26 mouse cellular contexts compared by ENCODE assay signal in the genomic region with DNA sequence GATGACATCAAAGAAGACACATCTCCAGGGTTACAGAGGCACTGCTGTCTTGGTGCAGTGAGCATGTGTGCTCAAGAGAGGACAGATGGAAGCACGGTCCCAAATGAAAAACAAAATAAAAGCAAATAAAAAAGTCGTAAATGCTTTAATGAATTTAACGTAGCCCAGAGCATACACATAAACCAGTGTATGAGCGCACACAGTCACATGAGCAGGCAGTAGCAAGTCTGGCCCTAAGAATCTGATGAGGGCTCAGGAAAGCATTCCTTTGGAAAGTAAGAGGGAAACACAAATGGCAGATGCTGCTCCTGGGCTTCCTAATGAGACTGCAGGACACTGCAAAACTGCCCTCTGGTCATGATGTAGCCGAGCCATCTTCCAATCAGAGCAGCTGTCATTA. TPM values are rescaled to one million over a fixed set of nuclear protein-coding genes. Genes with fewer than 3 reads are reported as not detected.
"Had no signal": no experiment of that assay in that cellular context is flagged by ENCODE, and none has a peak within 500 bp of the region (broad histone marks: within the 10 kb centered on the region; RNA-seq: fewer than 3 reads in every experiment).

No protein-coding gene starts in this region.

- H3K4me2 ChIP-seq: limb, embryonic 15.5 days; liver, embryonic 12.5 days; lung, embryonic 14.5 days; midbrain, embryonic 12.5 days had no signal

- H3K27me3 ChIP-seq: limb, embryonic 15.5 days; liver, embryonic 12.5 days; midbrain, embryonic 12.5 days had no signal

- H3K27ac ChIP-seq: hindbrain, postnatal 0 days; kidney, postnatal 0 days; limb, embryonic 15.5 days; liver, embryonic 12.5 days; midbrain, embryonic 12.5 days; stomach, postnatal 0 days had no signal

- H3K9me3 ChIP-seq: limb, embryonic 15.5 days; liver, embryonic 12.5 days; midbrain, embryonic 12.5 days had no signal

- H3K9ac ChIP-seq: limb, embryonic 15.5 days; liver, embryonic 12.5 days; lung, embryonic 14.5 days; midbrain, embryonic 12.5 days had no signal

- H3K4me1 ChIP-seq: liver, embryonic 12.5 days had no signal

- H3K4me3 ChIP-seq: limb, embryonic 15.5 days; liver, embryonic 12.5 days; midbrain, embryonic 12.5 days had no signal

- DNase-seq: kidney, adult 11 months; kidney, adult 9 months; kidney, postnatal 36 days; layer of hippocampus, postnatal 36 days; lung, embryonic 14.5 days; lung, postnatal 10 days; lung, postnatal 4 days; right cerebral cortex, adult 18-20 months; right cerebral cortex, postnatal 25 days; thymus, adult 18-20 months; thymus, postnatal 25 days had no signal

- ATAC-seq: hindbrain, postnatal 0 days; liver, embryonic 12.5 days had no signal

RNA-seq across cellular contexts. Expression of gene Spaca7, which starts 53.1 kb away (rescaled TPM):
- total RNA-seq: hindbrain, postnatal 0 days; layer of hippocampus, adult 8-10 months; layer of hippocampus, postnatal 36 days; left cerebral cortex, adult 8-10 months; left cerebral cortex, postnatal 25 days; megakaryocyte, adult 5-6 weeks had no signal
- polyA plus RNA-seq: hindbrain, postnatal 0 days; intestine, embryonic 14.5 days; limb, embryonic 15.5 days; liver, embryonic 12.5 days; liver, embryonic 16.5 days; lung, embryonic 14.5 days; midbrain, embryonic 12.5 days; neural tube, embryonic 11.5 days; small intestine, adult 2 months; stomach, postnatal 0 days; urinary bladder, adult 2 months had no signal
